Mouse (Mus musculus): ENCODE measurements around the gene Mc1r. TPM values are rescaled to one million over a fixed set of nuclear protein-coding genes. Genes with fewer than 3 reads are reported as not detected.

Gene Mc1r
- polyA plus RNA-seq, 1 experiment from 2014 or later = 0.27 TPM

Other genes with a start within 250 kb of the Mc1r start
- 0.40 and 0.44 TPM in 2 replicates for gene Sult5a1, start 248.8 kb upstream of the Mc1r start, polyA plus RNA-seq (2015; fragmentation: Nextera tagmentation; extraction: Ambion mirVana)
- gene Dpep1, start 220.9 kb upstream of the Mc1r start, polyA plus RNA-seq (2015; fragmentation: Nextera tagmentation; extraction: Ambion mirVana) = not detected in 2 replicates
- gene Chmp1a, start 194.3 kb upstream of the Mc1r start, polyA plus RNA-seq (2015; fragmentation: Nextera tagmentation; extraction: Ambion mirVana) = 183 and 199 TPM in 2 replicates
- gene Spata33, start 194.3 kb upstream of the Mc1r start, polyA plus RNA-seq (2015; fragmentation: Nextera tagmentation; extraction: Ambion mirVana) = 4.2 and 5.5 TPM in 2 replicates
- 38.8 and 41.8 TPM in 2 replicates for gene Cdk10, start 182.3 kb upstream of the Mc1r start, polyA plus RNA-seq (2015; fragmentation: Nextera tagmentation; extraction: Ambion mirVana)
- 1.4 and 2.3 TPM in 2 replicates for gene Spata2l, start 170.9 kb upstream of the Mc1r start, polyA plus RNA-seq (2015; fragmentation: Nextera tagmentation; extraction: Ambion mirVana)
- gene Zfp276, start 152.9 kb upstream of the Mc1r start, polyA plus RNA-seq (2015; fragmentation: Nextera tagmentation; extraction: Ambion mirVana) = 22.8 and 25.7 TPM in 2 replicates
- gene Vps9d1, start 152.8 kb upstream of the Mc1r start, polyA plus RNA-seq (2015; fragmentation: Nextera tagmentation; extraction: Ambion mirVana) = 32.9 and 40.3 TPM in 2 replicates
- gene Fanca, start 88.5 kb upstream of the Mc1r start, polyA plus RNA-seq (2015; fragmentation: Nextera tagmentation; extraction: Ambion mirVana) = 23.0 and 24.0 TPM in 2 replicates
- gene Spire2, start 74.4 kb upstream of the Mc1r start, polyA plus RNA-seq (2015; fragmentation: Nextera tagmentation; extraction: Ambion mirVana) = 20.6 and 21.3 TPM in 2 replicates
- 190 and 207 TPM in 2 replicates for gene Tcf25, start 33.4 kb upstream of the Mc1r start, polyA plus RNA-seq (2015; fragmentation: Nextera tagmentation; extraction: Ambion mirVana)
- gene Tubb3, start 4.3 kb downstream of the Mc1r start, polyA plus RNA-seq (2015; fragmentation: Nextera tagmentation; extraction: Ambion mirVana) = 1,305 and 1,381 TPM in 2 replicates
- 38.9 and 41.2 TPM in 2 replicates for gene Def8, start 16.4 kb downstream of the Mc1r start, polyA plus RNA-seq (2015; fragmentation: Nextera tagmentation; extraction: Ambion mirVana)
- gene Afg3l1, start 70.8 kb downstream of the Mc1r start, polyA plus RNA-seq (2015; fragmentation: Nextera tagmentation; extraction: Ambion mirVana) = 55.9 and 60.4 TPM in 2 replicates
- 61.1 and 64.7 TPM in 2 replicates for gene Dbndd1, start 108.4 kb downstream of the Mc1r start, polyA plus RNA-seq (2015; fragmentation: Nextera tagmentation; extraction: Ambion mirVana)
- gene Gas8, start 111.7 kb downstream of the Mc1r start, polyA plus RNA-seq (2015; fragmentation: Nextera tagmentation; extraction: Ambion mirVana) = 36.4 and 42.1 TPM in 2 replicates
- 8.3 and 8.9 TPM in 2 replicates for gene Rhou, start 246.8 kb downstream of the Mc1r start, polyA plus RNA-seq (2015; fragmentation: Nextera tagmentation; extraction: Ambion mirVana)

Measured in forebrain, embryonic 13.5 days (tissue).